Mouse (Mus musculus) Patski (cell line): ENCODE data around the gene Cers5. TPM values are rescaled to one million over a fixed set of nuclear protein-coding genes. Genes with fewer than 3 reads are reported as not detected.

Experiments used
- ATAC-seq: fragments of 100-300 bp; one replicate; pipeline ENCODE4 v1.8.0; 2021
- CTCF ChIA-PET: fragments of 350-600 bp; sonication (Branson Sonifier 250); formaldehyde crosslinking; loops from one replicate; lab custom pipeline; 2022; ENCODE audit warnings: inconsistent platforms; lab: Charles Lee
- POLR2A ChIA-PET: fragments of 350-600 bp; sonication (Branson Sonifier 250); formaldehyde crosslinking; loops from one replicate; lab custom pipeline; 2022; ENCODE audit warnings: antibody characterized with exemption, inconsistent platforms; lab: Charles Lee
- DNase-seq: peaks from one replicate; pipeline ENCODE4 v3.0.0-alpha.2; 2011; ENCODE audit warnings: low read depth, low spot score
- H3K27me3 ChIP-seq: fragments of 371-371 bp; one replicate; pipeline ENCODE4 v1.5.1; 2021
- CTCF ChIP-seq: fragments of 100-300 bp; IDR thresholded peaks from one replicate; pipeline ENCODE4 v1.5.1; 2021
- in situ Hi-C: fragments of 300-500 bp; cut with MboI; formaldehyde crosslinking; loops from 3 replicates; pipeline ENCODE4 v1.11.1; 2018; ENCODE audit warnings: low pct_unique_long_range_greater_than_20kb, mixed read lengths
- polyA plus RNA-seq: library from polyadenylated mRNA; unstranded; gene quantifications from one replicate; pipeline ENCODE4 v1.2.3, GENCODE M21; 2021

The Cers5 gene
- polyA plus RNA-seq, 1 experiment from 2014 or later, result 83.3 TPM

DNA sequence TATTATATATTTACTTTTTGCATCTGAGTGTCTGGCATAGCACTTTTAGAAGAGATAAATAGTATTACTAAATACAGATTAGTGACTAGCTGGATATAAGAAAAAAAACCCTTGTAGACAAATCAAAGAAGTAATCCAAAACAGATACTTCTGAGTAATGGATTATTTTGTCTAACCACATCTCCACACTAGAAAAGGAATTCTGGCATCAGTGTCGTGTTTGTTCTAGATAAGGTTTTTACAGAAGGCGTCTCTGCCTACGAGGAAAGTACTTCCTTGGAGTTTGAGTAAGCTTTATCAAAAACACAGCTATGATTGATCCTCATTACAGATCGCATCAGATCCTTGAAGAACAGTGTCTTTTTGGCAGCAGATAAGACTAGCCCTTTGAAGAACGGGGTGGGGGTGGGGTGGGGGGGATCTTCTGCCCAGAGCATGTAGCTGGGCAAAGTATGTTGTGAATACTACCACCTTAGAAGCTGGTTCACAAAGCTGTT, 1.6 kb downstream of the Cers5 start:
- H3K27me3 ChIP-seq, result no peaks in the 10 kb centered on the region
- ATAC-seq (no peak), DNase-seq (no peak)
- CTCF ChIA-PET, result interaction anchor here (1.9 to 2.0 kb wide), 2 partner anchors 47 to 138 kb away, joined by 5 to 7 read pairs; no protein-coding TSS in a partner anchor
- TF ChIP-seq CTCF, result no peak
- POLR2A ChIA-PET, result interaction anchor here (0.9 to 1.1 kb wide), 2 partner anchors 45 to 175 kb away, joined by 4 to 5 read pairs; partner anchors contain the start of gene Cox14
- in situ Hi-C loops, result loop anchor here (5.0 to 10.0 kb wide), 2 partner anchors 44 to 276 kb away; partner anchors contain the start of gene Cox14

DNA sequence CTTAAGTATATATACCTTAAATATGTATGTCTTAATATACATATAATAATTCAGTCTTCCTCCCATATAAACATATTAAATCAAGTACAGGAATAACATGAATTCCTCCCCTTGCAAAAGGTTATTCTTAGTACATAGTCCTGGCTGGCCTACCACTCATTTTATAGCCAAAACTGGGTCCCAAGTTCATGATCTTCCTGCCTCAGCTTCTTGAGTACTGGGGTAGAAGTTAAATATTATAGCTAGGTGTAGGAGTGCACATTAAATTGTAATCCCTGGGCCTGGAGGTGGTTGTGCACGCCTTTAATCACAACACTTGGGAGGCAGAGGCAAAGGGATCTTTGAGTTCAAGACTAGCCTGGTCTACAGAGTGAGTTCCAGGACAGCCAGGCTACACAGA, 3.9 kb downstream of the Cers5 start:
- POLR2A ChIA-PET, result interaction anchor here (0.6 to 0.7 kb wide), 2 partner anchors 42 to 50 kb away, joined by 3 read pairs; no protein-coding TSS in a partner anchor
- no peak for TF ChIP-seq CTCF
- in situ Hi-C loops, result no loop called here
- no peaks in the 10 kb centered on the region for H3K27me3 ChIP-seq
- CTCF ChIA-PET, result interaction anchor here (0.7 to 1.4 kb wide), 2 partner anchors 15 to 136 kb away, joined by 3 read pairs; no protein-coding TSS in a partner anchor
- ATAC-seq (no peak), DNase-seq (no peak)

DNA sequence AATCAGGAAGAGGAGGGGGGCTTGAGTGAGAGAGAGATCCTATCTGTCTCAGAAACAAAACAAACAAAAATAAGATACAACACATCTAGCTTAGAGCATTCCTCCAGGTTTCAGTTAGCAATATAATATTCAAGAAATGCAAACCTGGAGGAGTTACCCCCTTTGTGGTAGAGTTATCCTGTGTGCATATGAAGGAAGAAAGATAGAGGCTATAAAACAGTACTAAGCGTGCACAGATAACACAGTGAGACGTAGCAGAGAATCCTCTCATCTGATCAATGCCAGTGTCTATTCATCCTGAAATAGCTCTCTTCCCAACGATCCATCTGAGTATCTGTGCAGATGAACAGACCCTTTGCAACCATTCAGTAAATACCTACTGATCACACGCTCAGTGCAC, 5.2 kb downstream of the Cers5 start:
- no peak for TF ChIP-seq CTCF
- no peaks in the 10 kb centered on the region for H3K27me3 ChIP-seq
- ChIA-PET CTCF (no interaction called here), POLR2A (interaction anchor here (0.9 kb wide), 1 partner anchor 11 kb away, joined by 10 read pairs; no protein-coding TSS in a partner anchor)
- ATAC-seq (no peak), DNase-seq (no peak)
- in situ Hi-C loops, result no loop called here

DNA sequence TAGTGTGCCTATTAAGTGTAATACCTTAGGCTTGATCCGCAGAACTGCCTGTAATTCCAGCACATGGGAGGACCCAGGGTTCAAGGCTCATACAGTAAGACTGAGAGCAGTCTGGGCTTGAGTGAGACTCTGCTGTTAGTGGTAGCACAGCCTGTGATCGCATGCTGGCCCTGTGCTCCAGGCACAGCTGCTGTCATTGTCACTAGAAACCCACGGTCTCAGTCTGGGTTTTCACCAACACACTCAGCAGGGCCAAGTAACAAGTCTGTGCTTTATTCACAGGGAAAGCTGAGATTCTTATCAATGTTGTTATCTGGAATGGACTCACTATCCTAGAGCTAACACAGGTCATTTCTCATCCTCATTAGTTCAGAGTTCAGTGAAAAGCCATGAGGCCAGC, 18.5 kb downstream of the Cers5 start:
- CTCF ChIA-PET, result interaction anchor here (0.9 kb wide), 1 partner anchor 15 kb away, joined by 3 read pairs; no protein-coding TSS in a partner anchor
- no peak for DNase-seq
- TF ChIP-seq CTCF, result no peak
- POLR2A ChIA-PET, result no interaction called here
- no peaks in the 10 kb centered on the region for H3K27me3 ChIP-seq
- no peak for ATAC-seq
- in situ Hi-C loops, result no loop called here

DNA sequence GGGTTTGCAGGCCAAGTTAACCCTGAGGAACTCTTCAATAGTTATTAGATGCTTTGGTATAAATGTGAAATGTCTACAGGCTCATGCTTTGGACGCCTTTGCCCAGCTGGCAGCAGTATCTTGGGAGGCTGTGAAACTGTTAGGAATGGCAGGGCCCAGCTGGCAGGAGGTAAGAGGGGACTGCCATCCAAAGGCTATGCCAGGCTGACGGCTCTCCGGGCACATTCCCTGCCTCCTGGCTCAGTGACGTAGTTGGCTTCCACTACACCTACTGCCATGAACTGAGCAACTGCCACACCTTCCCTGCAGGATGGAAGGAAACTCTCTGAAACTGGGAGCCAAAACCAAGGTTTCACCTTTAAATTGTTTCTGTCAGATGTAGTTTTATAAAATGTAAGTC, 32.5 kb downstream of the Cers5 start:
- in situ Hi-C loops, result no loop called here
- POLR2A ChIA-PET, result interaction anchor here (1.6 kb wide), 1 partner anchor 36 kb away, joined by 3 read pairs; no protein-coding TSS in a partner anchor
- no peaks in the 10 kb centered on the region for H3K27me3 ChIP-seq
- CTCF ChIA-PET, result interaction anchor here (0.7 kb wide), 1 partner anchor 64 kb away, joined by 3 read pairs; no protein-coding TSS in a partner anchor
- no peak for DNase-seq
- TF ChIP-seq CTCF, result no peak
- ATAC-seq, result no peak

DNA sequence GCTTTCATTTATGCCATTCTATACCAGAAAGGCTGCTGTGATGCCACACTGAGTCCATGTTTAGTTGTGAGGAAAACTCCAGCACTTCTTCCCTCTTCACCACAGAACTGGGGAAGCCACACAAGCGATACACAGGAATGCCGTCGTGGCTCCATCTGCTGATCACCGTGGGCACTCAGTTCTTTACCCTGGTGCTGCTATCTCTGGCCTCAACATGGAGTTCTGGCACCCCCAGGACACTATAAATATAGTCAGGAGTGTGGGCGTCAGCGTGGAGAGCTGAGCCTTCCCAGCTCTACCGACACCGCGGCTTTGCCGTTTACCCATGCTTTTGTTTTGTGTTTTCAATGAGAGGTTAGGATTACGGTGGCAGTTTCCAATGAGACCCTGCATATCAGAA, 36.0 kb downstream of the Cers5 start:
- POLR2A ChIA-PET, result no interaction called here
- in situ Hi-C loops, result no loop called here
- DNase-seq (no peak), ATAC-seq (no peak)
- no peaks in the 10 kb centered on the region for H3K27me3 ChIP-seq
- CTCF ChIA-PET, result interaction anchor here (0.9 to 1.7 kb wide), 2 partner anchors 12 kb away, joined by 3 read pairs; partner anchors contain the start of gene Cox14
- TF ChIP-seq CTCF, result no peak

DNA sequence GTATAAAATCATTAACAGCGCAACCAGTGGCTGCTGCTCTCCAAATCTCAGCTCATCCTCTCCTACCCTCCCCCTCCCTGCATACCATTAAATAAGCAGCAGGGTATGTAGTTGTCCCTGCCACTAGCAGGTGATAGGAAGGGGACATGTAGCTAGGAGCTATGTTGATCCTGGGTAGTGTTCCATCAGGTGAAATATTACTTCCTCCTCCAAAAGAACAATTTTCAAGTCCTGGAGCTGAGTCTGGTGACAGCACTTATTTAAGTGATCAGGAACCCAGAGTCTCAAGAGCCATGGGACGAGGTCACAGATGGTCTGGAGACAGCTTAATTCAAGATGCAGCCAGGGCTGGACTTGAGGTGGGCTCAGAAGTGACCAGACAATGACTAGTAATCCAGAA, 37.1 kb downstream of the Cers5 start:
- POLR2A ChIA-PET, result no interaction called here

DNA sequence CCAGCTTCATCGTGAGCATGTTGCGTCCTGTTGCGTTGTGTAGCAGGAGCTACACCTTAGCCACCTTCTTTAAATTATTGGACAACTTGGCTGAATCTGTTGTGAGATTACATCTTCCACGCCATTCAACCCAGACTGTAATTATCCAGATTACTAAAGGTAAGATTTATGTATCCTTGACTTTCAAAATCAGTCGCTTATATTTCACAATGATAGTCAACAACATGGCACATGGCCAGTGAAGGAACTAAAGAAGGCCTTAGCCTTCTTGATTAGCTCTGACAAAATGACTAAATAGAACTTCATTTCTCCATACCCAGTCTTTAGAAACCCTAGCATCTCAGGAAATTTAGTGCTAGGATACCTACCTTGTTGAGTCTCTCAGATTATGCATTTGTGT, 39.5 kb downstream of the Cers5 start:
- ATAC-seq, result no peak

More for the DNA sequence above, 37.1 kb downstream of the Cers5 start:
- no peak for TF ChIP-seq CTCF
- no peak for DNase-seq
- CTCF ChIA-PET, result no interaction called here
- in situ Hi-C loops, result no loop called here
- ATAC-seq, result no peak
- H3K27me3 ChIP-seq, result no peaks in the 10 kb centered on the region

DNA sequence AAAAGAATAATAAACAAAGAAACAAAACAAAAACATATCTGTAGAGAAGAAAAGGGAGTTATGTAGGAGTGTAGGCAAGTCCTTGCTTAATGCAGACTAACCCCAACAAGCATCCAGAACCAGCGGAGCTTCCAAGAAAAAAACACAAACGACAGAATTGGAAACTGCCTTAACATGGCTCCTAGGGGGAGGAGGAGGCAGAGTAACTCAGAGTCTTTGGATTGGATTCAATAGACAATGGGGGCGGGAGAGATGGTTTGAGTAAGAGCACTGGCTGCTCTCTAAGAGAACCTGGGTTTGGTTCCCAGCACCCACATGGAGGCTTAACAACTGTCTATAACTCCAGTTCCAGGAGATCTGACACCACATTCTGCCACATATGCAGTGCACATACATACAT, 41.0 kb downstream of the Cers5 start:
- in situ Hi-C loops, result no loop called here
- H3K27me3 ChIP-seq, result no peaks in the 10 kb centered on the region
- DNase-seq, result no peak
- ATAC-seq, result no peak
- POLR2A ChIA-PET, result no interaction called here
- CTCF ChIA-PET, result interaction anchor here (1.2 kb wide), 1 partner anchor 26 kb away, joined by 4 read pairs; the partner anchor contains the start of gene Gm17349
- no peak for TF ChIP-seq CTCF

More for the DNA sequence above, 39.5 kb downstream of the Cers5 start:
- POLR2A ChIA-PET, result no interaction called here
- CTCF ChIA-PET, result interaction anchor here (1.5 kb wide), 1 partner anchor 9 kb away, joined by 3 read pairs; no protein-coding TSS in a partner anchor
- in situ Hi-C loops, result no loop called here
- H3K27me3 ChIP-seq, result no peaks in the 10 kb centered on the region
- TF ChIP-seq CTCF, result no peak
- no peak for DNase-seq

DNA sequence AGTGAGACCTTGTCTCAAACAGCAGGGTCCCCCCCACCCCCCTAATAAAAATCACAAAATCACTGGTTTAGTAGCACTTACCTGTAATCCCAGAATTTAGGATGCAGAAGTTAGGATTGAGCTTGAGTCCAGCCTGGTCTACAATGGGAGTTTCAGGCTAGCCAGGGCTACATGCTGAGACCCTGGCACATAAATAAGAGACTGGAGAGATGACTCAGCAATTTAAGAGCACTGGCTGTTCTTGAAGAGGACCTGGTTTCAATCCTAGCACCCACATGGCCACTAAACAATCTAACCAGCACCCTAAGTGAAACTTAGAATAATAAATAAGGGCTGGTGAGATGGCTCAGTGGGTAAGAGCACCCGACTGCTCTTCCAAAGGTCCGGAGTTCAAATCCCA, 41.5 kb downstream of the Cers5 start:
- CTCF ChIA-PET, result interaction anchor here (1.2 kb wide), 1 partner anchor 25 kb away, joined by 4 read pairs; the partner anchor contains the start of gene Gm17349
- DNase-seq (no peak), ATAC-seq (no peak)
- POLR2A ChIA-PET, result no interaction called here
- H3K27me3 ChIP-seq, result no peaks in the 10 kb centered on the region
- in situ Hi-C loops, result no loop called here
- no peak for TF ChIP-seq CTCF
